Mouse (Mus musculus) ES-Bruce4 (cell line): ENCODE data around the gene Snrnp70.
"Not testable (repeated sequence)": the region's sequence is repeated elsewhere in the genome, so short reads cannot be mapped to it uniquely, and the experiment has no call there.

ENCODE experiments used
- CTCF ChIP-seq: IDR thresholded peaks from one replicate; pipeline ENCODE4 v1.8.1; 2011; ENCODE audit warnings: low read depth, low read length
- EP300 ChIP-seq: IDR thresholded peaks from 2 replicates; pipeline ENCODE4 v1.6.1; 2011; ENCODE audit warnings: low read depth, low read length; ENCODE audit not compliant: insufficient read depth
- POLR2A ChIP-seq: IDR thresholded peaks from one replicate; pipeline ENCODE4 v1.8.1; 2011; ENCODE audit warnings: low read length; ENCODE audit not compliant: insufficient read depth

DNA sequence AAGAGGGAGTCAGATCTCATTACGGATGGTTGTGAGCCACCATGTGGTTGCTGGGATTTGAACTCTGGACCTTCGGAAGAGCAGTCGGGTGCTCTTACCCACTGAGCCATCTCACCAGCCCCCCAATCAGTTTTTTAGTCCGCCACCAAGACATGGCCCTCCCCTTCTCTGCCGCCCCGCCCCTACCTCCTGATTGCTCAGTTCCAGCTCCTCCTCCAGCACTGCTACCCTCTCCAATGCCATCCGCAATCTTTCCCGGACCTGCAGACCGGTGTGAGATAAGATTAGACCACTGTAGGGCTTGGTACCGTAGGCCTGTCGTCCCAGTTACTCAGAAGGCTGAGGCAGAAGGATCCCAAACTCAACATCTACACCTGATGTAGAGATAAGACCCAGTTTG is 36.5 kb downstream of the Snrnp70 start:
- not testable (repeated sequence) for TF ChIP-seq POLR2A, CTCF, EP300
